27 mouse cellular contexts compared by ENCODE assay signal in the genomic region with DNA sequence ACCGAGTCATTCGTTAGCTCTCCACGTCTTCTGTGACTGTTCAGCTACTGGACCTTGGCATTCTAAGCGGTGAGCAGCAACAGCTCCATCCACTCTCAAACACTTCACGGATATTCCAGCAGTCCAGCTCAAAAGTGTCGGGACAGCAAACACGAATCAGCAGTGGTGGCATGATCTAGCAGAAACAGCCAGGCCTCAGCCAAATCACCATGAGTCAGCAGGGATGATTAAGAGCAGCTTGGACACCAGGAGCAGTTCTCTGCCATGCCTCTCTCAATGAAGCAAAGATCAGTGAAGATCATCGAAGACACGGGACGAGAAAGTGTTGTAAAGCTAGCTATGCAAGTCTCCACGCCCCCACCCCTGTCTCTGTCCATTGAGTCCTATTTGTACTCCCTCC. TPM values are rescaled to one million over a fixed set of nuclear protein-coding genes. Genes with fewer than 3 reads are reported as not detected.
DNase-seq lines count a peak whose midpoint lies in the region; TF ChIP-seq lines count a peak whose summit lies in the region.
"Had no signal": no experiment of that assay in that cellular context is flagged by ENCODE, and none has a peak within 500 bp of the region (broad histone marks: within the 10 kb centered on the region; RNA-seq: fewer than 3 reads in every experiment).

No protein-coding gene starts in this region.

- H3K36me3 ChIP-seq in ES-E14 (ENCODE audit: control insufficient read depth, insufficient read depth, low read length, poor library complexity, severe bottlenecking) = no peaks in the 10 kb centered on the region
- H3K36me3 ChIP-seq: embryonic facial prominence, embryonic 12.5 days; G1E; heart, embryonic 12.5 days; hindbrain, embryonic 10.5 days; hindbrain, embryonic 15.5 days; limb, embryonic 12.5 days had no signal

- DNase-seq in adrenal gland, postnatal 14 days = peak; percentile 31
- DNase-seq in adrenal gland, postnatal 10 days = no peak
- DNase-seq in 3134 (ENCODE audit: extremely low read depth, insufficient read length, low spot score) (peak; percentile 48), ES-E14 (ENCODE audit: low read depth, low spot score) (no peak)
- peak; percentile 66 to 67 for DNase-seq in adrenal gland, postnatal 36 days
- DNase-seq in gastrocnemius, postnatal 10 days = no peak
- no peak for DNase-seq in cerebellum, postnatal 14 days
- DNase-seq: cerebellum, adult 11 months; cerebellum, adult 9-10 months; embryo, embryonic 11 days; gastrocnemius, postnatal 36 days; heart, adult 18-20 months; kidney, adult 11 months; kidney, postnatal 14 days; liver, postnatal 0 days; spleen, adult 18-20 months; thymus, adult 2 months; thymus, postnatal 36 days had no signal

- no peak overlapping the region for H3K9ac ChIP-seq in ES-E14 (ENCODE audit: insufficient read depth, low read depth, low read length, poor library complexity, severe bottlenecking)
- H3K9ac ChIP-seq: embryonic facial prominence, embryonic 12.5 days; heart, embryonic 12.5 days; hindbrain, embryonic 15.5 days; limb, embryonic 12.5 days; liver, postnatal 0 days had no signal

- no peaks in the 10 kb centered on the region for H3K9me3 ChIP-seq in ES-E14 (ENCODE audit: control insufficient read depth, insufficient read depth, low read depth, low read length)
- H3K9me3 ChIP-seq: embryonic facial prominence, embryonic 12.5 days; G1E; heart, embryonic 12.5 days; hindbrain, embryonic 10.5 days; hindbrain, embryonic 15.5 days; limb, embryonic 12.5 days had no signal

- no peak overlapping the region for H3K4me3 ChIP-seq in ES-E14 (ENCODE audit: insufficient read depth in 1 of 2, low read depth in 1 of 2, low read length in 2 of 2, poor library complexity in 1 of 2, severe bottlenecking in 1 of 2)
- H3K4me3 ChIP-seq: embryonic facial prominence, embryonic 12.5 days; heart, embryonic 12.5 days; hindbrain, embryonic 10.5 days; hindbrain, embryonic 15.5 days; limb, embryonic 12.5 days had no signal

- H3K4me1 ChIP-seq in ES-E14 (ENCODE audit: control insufficient read depth in 2 of 2, insufficient read depth in 2 of 2, low read length in 2 of 2, poor library complexity in 1 of 2) = no peaks in the 10 kb centered on the region
- H3K4me1 ChIP-seq: embryonic facial prominence, embryonic 12.5 days; heart, embryonic 12.5 days; hindbrain, embryonic 10.5 days; hindbrain, embryonic 15.5 days; limb, embryonic 12.5 days had no signal

- in situ Hi-C loops in ES-E14 (cut with MboI; ENCODE audit: low sequenced_read_pairs in 2 of 2, unreplicated experiment in 2 of 2) = no loop called here

- H3K27ac ChIP-seq in ES-E14 (ENCODE audit: insufficient read depth, low read depth, low read length, poor library complexity, severe bottlenecking) = no peak overlapping the region
- H3K27ac ChIP-seq: embryonic facial prominence, embryonic 12.5 days; hindbrain, embryonic 10.5 days; hindbrain, embryonic 15.5 days; limb, embryonic 12.5 days; macrophage had no signal

TF ChIP-seq in ES-E14, 5 proteins besides CTCF, POLR2A, EP300 and RAD21:
- TF ChIP-seq ZC3H11A (IDR thresholded peaks at IDR 0.05; ENCODE audit: borderline replicate concordance, low read depth, low read length) (no peak), CHD2 (IDR thresholded peaks at IDR 0.05; ENCODE audit: low read depth, low read length) (no peak), MAFK (IDR thresholded peaks at IDR 0.05; ENCODE audit: insufficient read depth, low read depth, low read length) (0 out of 2 replicates have a peak, but pooled peaks have one; percentile 37), HCFC1 (IDR thresholded peaks at IDR 0.05; ENCODE audit: borderline replicate concordance, insufficient read depth, low read length) (no peak)

RNA-seq across cellular contexts. Expression of a gene that starts 13.0 kb away (rescaled TPM):
- total RNA-seq in adrenal gland, postnatal 14 days (2021) = 4.8 and 5.2 TPM in 2 replicates
- total RNA-seq in adrenal gland, postnatal 10 days (2021) = 1 to 10 TPM; 5.3 to 7.8 TPM
- 0.48 and 0.71 TPM in 2 replicates for total RNA-seq in ES-E14 (2012; rRNA removed)
- total RNA-seq in adrenal gland, postnatal 36 days (2021) = 1 to 10 TPM; 4.2 to 5.1 TPM
- total RNA-seq in gastrocnemius, postnatal 10 days (2021) = 10 to 100 TPM; 30.8 to 31.1 TPM
- total RNA-seq: CH12.LX; neutrophil, adult 5-6 weeks had no signal

RNA-seq across cellular contexts. Expression of a gene that starts 26.3 kb away (rescaled TPM):
- total RNA-seq in adrenal gland, postnatal 14 days (2021) = 66.8 and 69.1 TPM in 2 replicates
- total RNA-seq in adrenal gland, postnatal 10 days (2021) = 10 to 100 TPM; 62.7 to 65.2 TPM
- 29.7 and 45.6 TPM in 2 replicates for total RNA-seq in ES-E14 (2012; rRNA removed)
- 10 to 100 TPM; 92.6 to 95.1 TPM for total RNA-seq in adrenal gland, postnatal 36 days (2021)
- 10 to 100 TPM; 20.0 to 23.6 TPM for total RNA-seq in gastrocnemius, postnatal 10 days (2021)

Comparison
In these comparisons a context has a peak if more than half of its experiments do, and no peak if none do; other contexts are left out.
1. DNase-seq: peak in adrenal gland, postnatal 14 days (single experiment), 3134 (single experiment) and adrenal gland, postnatal 36 days (2 of 2); none in adrenal gland, postnatal 10 days (single experiment), ES-E14 (single experiment), gastrocnemius, postnatal 10 days (single experiment) and cerebellum, postnatal 14 days (0 of 2).